Mouse (Mus musculus) stomach, embryonic 15.5 days (tissue): ENCODE measurements at regions not wholly inside any gene's neighbourhood (a gene's known extent, or its start where the extent isn't known, plus 50 kb on each side); places are given as distances from the start of the nearest gene placed in this dataset.
A peak's percentile ranks its signal among the peaks of the same experiment; 100 is the strongest.

Experiments used
- ATAC-seq: fragments of 200-750 bp; cut with Nextera tagmentation; 2 replicates; pipeline ENCODE4 v1.8.0; 2017; ENCODE audit warnings: low read depth, moderate number of reproducible peaks, moderate TSS enrichment; ENCODE audit not compliant: insufficient read depth, low FRiP score
- H3K27ac ChIP-seq: fragments of 300-500 bp; sonication (generic); 2 replicates; pipeline ENCODE4 v1.5.1; 2015; ENCODE audit warnings: mild to moderate bottlenecking, inconsistent platforms
- H3K27me3 ChIP-seq: fragments of 300-500 bp; sonication (generic); replicated peaks from 2 replicates; pipeline ENCODE4 v1.6.1; 2015; ENCODE audit warnings: inconsistent platforms
- H3K36me3 ChIP-seq: fragments of 300-500 bp; sonication (generic); 2 replicates; pipeline ENCODE4 v1.6.1; 2015; ENCODE audit warnings: inconsistent platforms
- H3K4me1 ChIP-seq: fragments of 300-500 bp; sonication (generic); 2 replicates; pipeline ENCODE4 v1.6.1; 2015; ENCODE audit warnings: inconsistent platforms
- H3K4me2 ChIP-seq: fragments of 300-500 bp; sonication (generic); 2 replicates; pipeline ENCODE4 v1.6.1; 2015; ENCODE audit warnings: mild to moderate bottlenecking, inconsistent platforms
- H3K4me3 ChIP-seq: fragments of 300-500 bp; sonication (generic); replicated peaks from 2 replicates; pipeline ENCODE4 v1.5.1; 2015; ENCODE audit warnings: inconsistent platforms
- H3K9ac ChIP-seq: fragments of 300-500 bp; sonication (generic); 2 replicates; pipeline ENCODE4 v1.6.1; 2015; ENCODE audit warnings: inconsistent platforms
- H3K9me3 ChIP-seq: fragments of 300-500 bp; sonication (generic); 2 replicates; pipeline ENCODE4 v1.6.1; 2016; ENCODE audit warnings: inconsistent platforms
- WGBS: fragments of 180-500 bp; shearing (Covaris S2); methylation state at CpG from one replicate; pipeline ENCODE4 v1.1.7; 2015; 5-methylcytosine and 5-hydroxymethylcytosine counted together

- no peak for ATAC-seq
- 58% methylated on average over 9 of the region's 9 CpGs for WGBS
- peak overlapping the region; percentile 67 for H3K27ac ChIP-seq
These were observed 246.7 kb downstream of the Fam49a start for GRCm38 (mm10) chr12:12508487-12509125.

GRCm38 (mm10) chr12:12506671-12507070, 244.7 kb downstream of the Fam49a start:
- H3K4me2 ChIP-seq = no peak overlapping the region
- no peak overlapping the region for H3K4me3 ChIP-seq
- H3K4me1 ChIP-seq = no peaks in the 10 kb centered on the region
- H3K9ac ChIP-seq = no peak overlapping the region
- H3K27me3 ChIP-seq = no peaks in the 10 kb centered on the region
- H3K27ac ChIP-seq = no peak overlapping the region
- 84% methylated on average over 3 of the region's 3 CpGs for WGBS
- ATAC-seq = no peak
- no peaks in the 10 kb centered on the region for H3K36me3 ChIP-seq
- H3K9me3 ChIP-seq = no peaks in the 10 kb centered on the region

More at GRCm38 (mm10) chr12:12508487-12509125, 246.7 kb downstream of the Fam49a start:
- Histone ChIP-seq H3K9me3 (no peaks in the 10 kb centered on the region), H3K4me3 (no peak overlapping the region), H3K4me2 (no peak overlapping the region; the same call in 1 of the 2 replicates), H3K9ac (no peak overlapping the region), H3K27me3 (no peaks in the 10 kb centered on the region), H3K4me1 (no peaks in the 10 kb centered on the region), H3K36me3 (no peaks in the 10 kb centered on the region)

- H3K36me3 ChIP-seq = no peaks in the 10 kb centered on the region
- H3K9ac ChIP-seq = no peak overlapping the region
- H3K27me3 ChIP-seq = no peaks in the 10 kb centered on the region
- H3K4me2 ChIP-seq = no peak overlapping the region
- no peaks in the 10 kb centered on the region for H3K4me1 ChIP-seq
- no peaks in the 10 kb centered on the region for H3K9me3 ChIP-seq
- H3K4me3 ChIP-seq = no peak overlapping the region
- ATAC-seq = no peak
- H3K27ac ChIP-seq = no peak overlapping the region
- WGBS = 59% methylated on average over 4 of the region's 4 CpGs
These were observed 243.7 kb downstream of the Fam49a start for GRCm38 (mm10) chr12:12505590-12505989.

GRCm38 (mm10) chr12:12499903-12500302, 238.0 kb downstream of the Fam49a start:
- H3K4me3 ChIP-seq = no peak overlapping the region
- no peak for ATAC-seq
- no peaks in the 10 kb centered on the region for H3K4me1 ChIP-seq
- no peaks in the 10 kb centered on the region for H3K36me3 ChIP-seq
- H3K9me3 ChIP-seq = no peaks in the 10 kb centered on the region
- H3K27me3 ChIP-seq = no peaks in the 10 kb centered on the region
- H3K27ac ChIP-seq = no peak overlapping the region
- H3K9ac ChIP-seq = no peak overlapping the region
- 77% methylated on average over 3 of the region's 3 CpGs for WGBS
- H3K4me2 ChIP-seq = no peak overlapping the region

GRCm38 (mm10) chr12:12498621-12499020, 236.7 kb downstream of the Fam49a start:
- Histone ChIP-seq H3K36me3 (no peaks in the 10 kb centered on the region), H3K9me3 (no peaks in the 10 kb centered on the region), H3K4me1 (no peaks in the 10 kb centered on the region), H3K27ac (no peak overlapping the region), H3K27me3 (no peaks in the 10 kb centered on the region), H3K4me2 (no peak overlapping the region), H3K9ac (no peak overlapping the region), H3K4me3 (no peak overlapping the region)
- ATAC-seq = no peak

GRCm38 (mm10) chr12:12497277-12497841, 235.4 kb downstream of the Fam49a start:
- Histone ChIP-seq H3K36me3 (no peaks in the 10 kb centered on the region), H3K27me3 (no peaks in the 10 kb centered on the region), H3K4me3 (no peak overlapping the region), H3K9me3 (no peaks in the 10 kb centered on the region), H3K27ac (no peak overlapping the region), H3K4me2 (no peak overlapping the region), H3K4me1 (no peaks in the 10 kb centered on the region), H3K9ac (no peak overlapping the region)
- no peak for ATAC-seq
- WGBS = 77% methylated on average over 6 of the region's 6 CpGs

GRCm38 (mm10) chr12:12496593-12497141, 234.7 kb downstream of the Fam49a start:
- Histone ChIP-seq H3K27ac (no peak overlapping the region), H3K4me2 (no peak overlapping the region), H3K9ac (no peak overlapping the region), H3K36me3 (no peaks in the 10 kb centered on the region), H3K9me3 (no peaks in the 10 kb centered on the region), H3K4me3 (no peak overlapping the region), H3K4me1 (no peaks in the 10 kb centered on the region), H3K27me3 (no peaks in the 10 kb centered on the region)
- peak; percentile 50; the same call in 1 of the 2 replicates for ATAC-seq
- WGBS = 67% methylated on average over 7 of the region's 7 CpGs

- ATAC-seq = no peak
- no peak overlapping the region for H3K4me2 ChIP-seq
- WGBS = 62% methylated on average over 1 of the region's 1 CpGs
- H3K36me3 ChIP-seq = no peaks in the 10 kb centered on the region
- no peak overlapping the region for H3K4me3 ChIP-seq
- H3K27me3 ChIP-seq = no peaks in the 10 kb centered on the region
- no peak overlapping the region for H3K27ac ChIP-seq
- H3K4me1 ChIP-seq = no peaks in the 10 kb centered on the region
- H3K9me3 ChIP-seq = no peaks in the 10 kb centered on the region
- H3K9ac ChIP-seq = no peak overlapping the region
These were observed 228.2 kb downstream of the Fam49a start for GRCm38 (mm10) chr12:12490173-12490572.

GRCm38 (mm10) chr12:12488090-12488489, 226.2 kb downstream of the Fam49a start:
- H3K9ac ChIP-seq = no peak overlapping the region
- H3K27me3 ChIP-seq = no peaks in the 10 kb centered on the region
- WGBS = 85% methylated on average over 1 of the region's 1 CpGs
- H3K27ac ChIP-seq = no peak overlapping the region
- peak; percentile 97 for ATAC-seq
- no peaks in the 10 kb centered on the region for H3K36me3 ChIP-seq
- H3K4me3 ChIP-seq = no peak overlapping the region
- H3K9me3 ChIP-seq = no peaks in the 10 kb centered on the region
- no peak overlapping the region for H3K4me2 ChIP-seq
- H3K4me1 ChIP-seq = no peaks in the 10 kb centered on the region

GRCm38 (mm10) chr12:12486656-12487356, 224.9 kb downstream of the Fam49a start:
- Histone ChIP-seq H3K27me3 (no peaks in the 10 kb centered on the region), H3K9me3 (no peaks in the 10 kb centered on the region), H3K27ac (no peak overlapping the region), H3K4me3 (no peak overlapping the region), H3K9ac (no peak overlapping the region), H3K4me1 (no peaks in the 10 kb centered on the region), H3K36me3 (no peaks in the 10 kb centered on the region), H3K4me2 (no peak overlapping the region)
- WGBS = 78% methylated on average over 1 of the region's 1 CpGs
- no peak for ATAC-seq

GRCm38 (mm10) chr12:12484921-12485680, 223.2 kb downstream of the Fam49a start:
- Histone ChIP-seq H3K4me3 (no peak overlapping the region), H3K36me3 (no peaks in the 10 kb centered on the region), H3K4me1 (no peaks in the 10 kb centered on the region), H3K4me2 (no peak overlapping the region), H3K27ac (no peak overlapping the region), H3K9me3 (no peaks in the 10 kb centered on the region), H3K27me3 (no peaks in the 10 kb centered on the region), H3K9ac (no peak overlapping the region)
- no peak for ATAC-seq
- 75% methylated on average over 9 of the region's 9 CpGs for WGBS

- no peaks in the 10 kb centered on the region for H3K9me3 ChIP-seq
- no peak overlapping the region for H3K27ac ChIP-seq
- H3K4me1 ChIP-seq = no peaks in the 10 kb centered on the region
- WGBS = 85% methylated on average over 2 of the region's 2 CpGs
- no peak overlapping the region for H3K4me2 ChIP-seq
- H3K27me3 ChIP-seq = no peaks in the 10 kb centered on the region
- no peak overlapping the region for H3K4me3 ChIP-seq
- no peak overlapping the region for H3K9ac ChIP-seq
- no peak for ATAC-seq
- no peaks in the 10 kb centered on the region for H3K36me3 ChIP-seq
These were observed 218.5 kb downstream of the Fam49a start for GRCm38 (mm10) chr12:12480451-12480850.
